Mouse (Mus musculus): ENCODE results near the gene Dph3.

Dph3 gene

GRCm38 (mm10) chr14:32084761-32085485, 606 bp downstream of the Dph3 start, which contains the start of gene Oxnad1:
Oxnad1 (plus strand) TSS chr14:32085374.
- no peak for DNase-seq (ENCODE audit: low spot score in 2 of 2)

- DNase-seq (ENCODE audit: low spot score in 2 of 2), result no peak
These were observed 2.1 kb downstream of the Dph3 start for GRCm38 (mm10) chr14:32083466-32083865.

GRCm38 (mm10) chr14:32082891-32083290, 2.6 kb downstream of the Dph3 start:
- DNase-seq (ENCODE audit: low spot score in 2 of 2), result no peak

- DNase-seq (ENCODE audit: low spot score in 2 of 2), result no peak
These were observed 4.5 kb downstream of the Dph3 start for GRCm38 (mm10) chr14:32081026-32081425.

GRCm38 (mm10) chr14:32076896-32077575, 8.5 kb downstream of the Dph3 start:
- DNase-seq (ENCODE audit: low spot score in 2 of 2), result peak; percentile 65 to 73

GRCm38 (mm10) chr14:32073901-32074300, 11.6 kb downstream of the Dph3 start:
- DNase-seq (ENCODE audit: low spot score in 2 of 2), result no peak

GRCm38 (mm10) chr14:32073211-32073685, 12.3 kb downstream of the Dph3 start:
- DNase-seq (ENCODE audit: low spot score in 2 of 2), result peak in 1 of 2 experiments; percentile 23

GRCm38 (mm10) chr14:32072807-32073206, 12.7 kb downstream of the Dph3 start:
- DNase-seq (ENCODE audit: low spot score in 2 of 2), result no peak

GRCm38 (mm10) chr14:32061398-32061797, 24.1 kb downstream of the Dph3 start:
- DNase-seq (ENCODE audit: low spot score in 2 of 2), result no peak

GRCm38 (mm10) chr14:32057664-32058063, 27.9 kb downstream of the Dph3 start:
- DNase-seq (ENCODE audit: low spot score in 2 of 2), result no peak

- DNase-seq (ENCODE audit: low spot score in 2 of 2), result peak in 1 of 2 experiments; percentile 43
These were observed 28.9 kb downstream of the Dph3 start for GRCm38 (mm10) chr14:32056675-32057074.

GRCm38 (mm10) chr14:32055781-32056180, 29.7 kb downstream of the Dph3 start:
- no peak for DNase-seq (ENCODE audit: low spot score in 2 of 2)

GRCm38 (mm10) chr14:32054788-32055187, 30.7 kb downstream of the Dph3 start:
- no peak for DNase-seq (ENCODE audit: low spot score in 2 of 2)

- DNase-seq (ENCODE audit: low spot score in 2 of 2), result no peak
These were observed 31.6 kb downstream of the Dph3 start for GRCm38 (mm10) chr14:32053895-32054294.

GRCm38 (mm10) chr14:32050171-32050570, 35.4 kb downstream of the Dph3 start:
- no peak for DNase-seq (ENCODE audit: low spot score in 2 of 2)

GRCm38 (mm10) chr14:32046357-32046756, 39.2 kb downstream of the Dph3 start:
- DNase-seq (ENCODE audit: low spot score in 2 of 2), result no peak

- DNase-seq (ENCODE audit: low spot score in 2 of 2), result no peak
These were observed 43.4 kb downstream of the Dph3 start for GRCm38 (mm10) chr14:32042108-32042507.

- DNase-seq (ENCODE audit: low spot score in 2 of 2), result no peak
These were observed 47.8 kb downstream of the Dph3 start for GRCm38 (mm10) chr14:32037661-32038252.

GRCm38 (mm10) chr14:32036482-32036881, 49.0 kb downstream of the Dph3 start:
- DNase-seq (ENCODE audit: low spot score in 2 of 2), result no peak

GRCm38 (mm10) chr14:32032522-32032921, 53.0 kb downstream of the Dph3 start:
- peak in 1 of 2 experiments; percentile 64 for DNase-seq (ENCODE audit: low spot score in 2 of 2)
